Mouse (Mus musculus) liver, adult 2 months (tissue): ENCODE data around the gene Adap1.

ENCODE experiments used
- CTCF ChIP-seq: fragments of 200-500 bp; IDR thresholded peaks from 2 replicates; pipeline ENCODE4 v1.5.1; 2011; ENCODE audit warnings: low read depth, low read length, control low read depth
- POLR2A ChIP-seq: fragments of 200-500 bp; IDR thresholded peaks from 2 replicates; pipeline ENCODE4 v1.6.1; 2011; ENCODE audit warnings: low read length, control low read depth; ENCODE audit not compliant: insufficient read depth; ENCODE audit errors: extremely low read depth

DNA sequence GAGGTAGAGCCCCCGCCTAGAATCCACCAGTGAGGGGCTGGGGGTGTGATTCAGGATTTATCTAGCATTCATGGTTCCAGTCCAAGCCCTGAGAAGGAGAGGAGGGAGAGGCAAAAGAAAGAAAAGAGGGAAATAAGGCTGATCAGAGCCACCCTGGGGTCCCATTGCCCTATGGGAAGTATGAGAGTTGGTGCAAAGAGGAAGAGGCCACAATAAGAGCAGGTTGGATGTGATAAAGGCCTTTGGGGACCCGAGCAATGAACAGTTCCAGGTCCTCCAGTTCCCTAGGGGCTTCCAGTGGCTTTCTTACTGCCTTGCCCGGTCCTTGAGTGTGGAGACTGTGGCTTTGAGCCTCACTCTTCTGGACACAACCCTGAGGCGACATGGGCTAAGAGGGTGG is 37.6 kb downstream of the Adap1 start:
- TF ChIP-seq POLR2A = no peak
- no peak for TF ChIP-seq CTCF
